Mouse (Mus musculus): Measurements from ENCODE around the gene Vmn1r69. TPM values are rescaled to one million over a fixed set of nuclear protein-coding genes. Genes with fewer than 3 reads are reported as not detected.

The Vmn1r69 gene
- not detected for polyA plus RNA-seq (2012; fragmentation: generic; extraction: Trizol)

- no peaks in the 10 kb centered on the region for H3K79me2 ChIP-seq (ENCODE audit: control insufficient read depth, insufficient read depth)
- no peak for TF ChIP-seq TCF12 (IDR thresholded peaks at IDR 0.05; ENCODE audit: insufficient read depth, poor library complexity, severe bottlenecking)
- TF ChIP-seq MYOD1 (IDR thresholded peaks at IDR 0.05; ENCODE audit: control insufficient read depth in 1 of 3, insufficient read length in 2 of 3, low read depth in 2 of 3), result no peak
- no peak for TF ChIP-seq POLR2A (IDR thresholded peaks at IDR 0.05; ENCODE audit: insufficient read length, low read depth)
- TF ChIP-seq MAX (IDR thresholded peaks at IDR 0.05; ENCODE audit: low read depth), result no peak
- no peak for TF ChIP-seq USF1 (IDR thresholded peaks at IDR 0.05; ENCODE audit: low read depth)
- TF ChIP-seq SRF (IDR thresholded peaks at IDR 0.05; ENCODE audit: control insufficient read depth, insufficient read length, low read depth), result no peak
- no peak for TF ChIP-seq REST (IDR thresholded peaks at IDR 0.05; ENCODE audit: insufficient read depth, insufficient read length)
- no peak for TF ChIP-seq TCF3 (IDR thresholded peaks at IDR 0.05; ENCODE audit: insufficient read length, low read depth)
- TF ChIP-seq POLR2AphosphoS2 (IDR thresholded peaks at IDR 0.05; ENCODE audit: insufficient read length, low read depth), result no peak
- no peak for TF ChIP-seq E2F4 (IDR thresholded peaks at IDR 0.05; ENCODE audit: insufficient read depth)
- no peak for TF ChIP-seq MYOG (IDR thresholded peaks at IDR 0.05; ENCODE audit: control insufficient read depth in 1 of 3, insufficient read depth in 1 of 3, insufficient read length in 2 of 3, low read depth in 2 of 3)
- TF ChIP-seq CEBPB (IDR thresholded peaks at IDR 0.05; ENCODE audit: insufficient read depth, poor library complexity, severe bottlenecking), result no peak
- no peaks in the 10 kb centered on the region for H3K36me3 ChIP-seq (ENCODE audit: control insufficient read depth, insufficient read depth)
- H3ac ChIP-seq (ENCODE audit: control insufficient read depth, insufficient read length), result no peak within 1 kb of the TSS
- H3K4me3 ChIP-seq, result no peak within 1 kb of the TSS
- no peak within 1 kb of the TSS for H3K4me2 ChIP-seq (ENCODE audit: low read depth)
- no peaks in the 10 kb centered on the region for H3K27me3 ChIP-seq (ENCODE audit: control insufficient read depth, insufficient read depth, insufficient read length)
These were observed at the start of gene Vmn1r69 for GRCm38 (mm10) chr7:10613559-10613958. TSS of gene Vmn1r69 (minus strand) at chr7:10613659.

GRCm38 (mm10) chr7:10631232-10631631, 17.8 kb upstream of the Vmn1r69 start, which contains the start of gene Vmn1r70:
TSS of gene Vmn1r70 (plus strand) at chr7:10631532.
- Histone ChIP-seq H3K36me3 (ENCODE audit: control insufficient read depth, insufficient read depth) (no peaks in the 10 kb centered on the region), H3K27me3 (ENCODE audit: control insufficient read depth, insufficient read depth, insufficient read length) (no peaks in the 10 kb centered on the region), H3ac (ENCODE audit: control insufficient read depth, insufficient read length) (no peak within 1 kb of the TSS), H3K4me2 (ENCODE audit: low read depth) (no peak within 1 kb of the TSS), H3K79me2 (ENCODE audit: control insufficient read depth, insufficient read depth) (no peaks in the 10 kb centered on the region), H3K4me3 (no peak within 1 kb of the TSS)
- TF ChIP-seq TCF3 (IDR thresholded peaks at IDR 0.05; ENCODE audit: insufficient read length, low read depth) (no peak), MYOG (IDR thresholded peaks at IDR 0.05; ENCODE audit: control insufficient read depth in 1 of 3, insufficient read depth in 1 of 3, insufficient read length in 2 of 3, low read depth in 2 of 3) (no peak), POLR2AphosphoS2 (IDR thresholded peaks at IDR 0.05; ENCODE audit: insufficient read length, low read depth) (no peak), REST (IDR thresholded peaks at IDR 0.05; ENCODE audit: insufficient read depth, insufficient read length) (no peak), USF1 (IDR thresholded peaks at IDR 0.05; ENCODE audit: low read depth) (no peak), E2F4 (IDR thresholded peaks at IDR 0.05; ENCODE audit: insufficient read depth) (no peak), POLR2A (IDR thresholded peaks at IDR 0.05; ENCODE audit: insufficient read length, low read depth) (no peak), CEBPB (IDR thresholded peaks at IDR 0.05; ENCODE audit: insufficient read depth, poor library complexity, severe bottlenecking) (no peak), MYOD1 (IDR thresholded peaks at IDR 0.05; ENCODE audit: control insufficient read depth in 1 of 3, insufficient read length in 2 of 3, low read depth in 2 of 3) (no peak)

GRCm38 (mm10) chr7:10558385-10558784, 55.1 kb downstream of the Vmn1r69 start, which contains the start of gene Vmn1r68:
TSS of gene Vmn1r68 (minus strand) at chr7:10558485.
- H3K36me3 ChIP-seq (ENCODE audit: control insufficient read depth, insufficient read depth), result no peaks in the 10 kb centered on the region
- TF ChIP-seq MAX (IDR thresholded peaks at IDR 0.05; ENCODE audit: low read depth) (no peak), POLR2AphosphoS2 (IDR thresholded peaks at IDR 0.05; ENCODE audit: insufficient read length, low read depth) (no peak)
- H3K4me2 ChIP-seq (ENCODE audit: low read depth), result no peak within 1 kb of the TSS
- no peak within 1 kb of the TSS for H3K4me3 ChIP-seq
- H3K27me3 ChIP-seq (ENCODE audit: control insufficient read depth, insufficient read depth, insufficient read length), result no peaks in the 10 kb centered on the region
- H3ac ChIP-seq (ENCODE audit: control insufficient read depth, insufficient read length), result no peak within 1 kb of the TSS
- no peaks in the 10 kb centered on the region for H3K79me2 ChIP-seq (ENCODE audit: control insufficient read depth, insufficient read depth)

Other genes starting within 250 kb of the Vmn1r69 start
- gene Vmn1r67, start 170.3 kb downstream of the Vmn1r69 start, polyA plus RNA-seq (2012; fragmentation: generic; extraction: Trizol), result not detected
- gene Zik1, start 118.3 kb downstream of the Vmn1r69 start, polyA plus RNA-seq (2012; fragmentation: generic; extraction: Trizol), result 0.96 TPM
- not detected for gene Vmn1r68, start 55.2 kb downstream of the Vmn1r69 start, polyA plus RNA-seq (2012; fragmentation: generic; extraction: Trizol)
- not detected for gene Vmn1r70, start 17.9 kb upstream of the Vmn1r69 start, polyA plus RNA-seq (2012; fragmentation: generic; extraction: Trizol)
- not detected for gene Nlrp4b, start 74.1 kb upstream of the Vmn1r69 start, polyA plus RNA-seq (2012; fragmentation: generic; extraction: Trizol)
- gene Vmn1r71, start 140.7 kb upstream of the Vmn1r69 start, polyA plus RNA-seq (2012; fragmentation: generic; extraction: Trizol), result not detected

All from myocyte (in vitro differentiated cells).